Mouse (Mus musculus) left cerebral cortex, postnatal 36 days (tissue): ENCODE data around the gene Btbd9. TPM values are rescaled to one million over a fixed set of nuclear protein-coding genes. Genes with fewer than 3 reads are reported as not detected.

Source experiments
- DNase-seq, 2 experiments: peaks; one replicate each; pipeline ENCODE4 v3.0.0; 2021 to 2022; ENCODE audit warnings: low spot score in 2 of 2, mixed read lengths in 1 of 2
- intact Hi-C: fragments of 180-260 bp; cut with DNase I; formaldehyde crosslinking; loops from one replicate; pipeline ENCODE4 v1.15.1; 2025
- total RNA-seq, 2 experiments: library from RNA; stranded (reverse); gene quantifications; 2 replicates each; pipeline ENCODE4 v1.2.3; 2021

Btbd9 gene
- total RNA-seq, 2 experiments from 2014 or later, result 80.5 to 105 TPM

GRCm38 (mm10) chr17:30495154-30495553, 81.1 kb downstream of the Btbd9 start:
- intact Hi-C loops, result loop anchor here (5.0 kb wide), 1 partner anchor 33 kb away; no protein-coding TSS in a partner anchor
- no peak for DNase-seq

DNA sequence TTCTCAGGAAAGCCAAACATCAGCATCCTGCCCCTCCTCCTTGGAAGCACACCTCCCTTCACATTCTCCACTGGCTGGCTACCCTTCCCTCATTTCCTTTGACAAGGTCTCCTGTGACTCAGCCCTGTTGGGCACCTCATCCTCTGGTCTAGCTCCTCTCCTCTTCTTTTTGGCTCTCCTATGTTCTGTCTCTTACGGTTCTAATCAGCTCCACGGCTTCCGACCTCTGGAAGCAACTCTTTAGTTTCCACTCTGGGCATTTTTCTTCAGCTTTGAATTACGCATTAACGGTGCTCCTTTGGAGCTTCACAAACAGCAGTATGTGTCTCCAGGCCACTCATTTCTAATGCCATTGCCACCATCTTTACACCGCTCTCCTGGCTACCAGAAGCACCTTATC, 82.8 kb downstream of the Btbd9 start:
- DNase-seq, result no peak
- intact Hi-C loops, result no loop called here

- intact Hi-C loops, result no loop called here
- DNase-seq, result no peak
Observed at GRCm38 (mm10) chr17:30492191-30492590, 84.1 kb downstream of the Btbd9 start.

- intact Hi-C loops, result no loop called here
- DNase-seq, result no peak
Observed at GRCm38 (mm10) chr17:30491601-30492000, 84.7 kb downstream of the Btbd9 start.

DNA sequence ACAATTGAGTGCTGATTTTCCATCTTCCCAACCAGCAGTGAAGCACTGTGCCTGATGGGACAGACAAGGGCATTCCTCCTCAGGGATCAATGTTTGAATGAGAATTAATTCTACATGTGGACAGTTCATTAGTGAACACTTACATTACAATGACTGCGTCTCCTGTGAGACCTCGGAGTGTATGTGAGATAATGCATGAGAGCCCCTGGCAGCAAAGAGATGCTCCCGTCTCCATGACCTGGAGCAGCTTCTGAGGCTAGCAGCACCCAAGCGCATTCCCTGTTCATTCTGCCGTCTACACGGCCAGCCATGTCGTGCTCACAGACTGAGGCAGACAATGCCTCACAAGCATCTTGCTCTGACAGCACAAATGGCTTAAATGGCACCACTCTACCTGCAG, 85.7 kb downstream of the Btbd9 start:
- intact Hi-C loops, result no loop called here
- DNase-seq, result no peak

- intact Hi-C loops, result no loop called here
- DNase-seq, result no peak
Observed at GRCm38 (mm10) chr17:30490086-30490485, 86.2 kb downstream of the Btbd9 start.

GRCm38 (mm10) chr17:30489629-30490028, 86.7 kb downstream of the Btbd9 start:
- DNase-seq, result no peak
- intact Hi-C loops, result no loop called here

- intact Hi-C loops, result no loop called here
- no peak for DNase-seq
Observed at GRCm38 (mm10) chr17:30487695-30488094, 88.6 kb downstream of the Btbd9 start.

GRCm38 (mm10) chr17:30485067-30485854, 91.0 kb downstream of the Btbd9 start:
- intact Hi-C loops, result no loop called here
- DNase-seq, result no peak

GRCm38 (mm10) chr17:30484446-30485066, 91.7 kb downstream of the Btbd9 start:
- DNase-seq, result no peak
- intact Hi-C loops, result no loop called here

- intact Hi-C loops, result no loop called here
- no peak for DNase-seq
Observed at GRCm38 (mm10) chr17:30481766-30482165, 94.5 kb downstream of the Btbd9 start.

GRCm38 (mm10) chr17:30481341-30481740, 94.9 kb downstream of the Btbd9 start:
- intact Hi-C loops, result no loop called here
- DNase-seq, result no peak

- DNase-seq, result no peak
- intact Hi-C loops, result no loop called here
Observed at GRCm38 (mm10) chr17:30480381-30480780, 95.9 kb downstream of the Btbd9 start.

DNA sequence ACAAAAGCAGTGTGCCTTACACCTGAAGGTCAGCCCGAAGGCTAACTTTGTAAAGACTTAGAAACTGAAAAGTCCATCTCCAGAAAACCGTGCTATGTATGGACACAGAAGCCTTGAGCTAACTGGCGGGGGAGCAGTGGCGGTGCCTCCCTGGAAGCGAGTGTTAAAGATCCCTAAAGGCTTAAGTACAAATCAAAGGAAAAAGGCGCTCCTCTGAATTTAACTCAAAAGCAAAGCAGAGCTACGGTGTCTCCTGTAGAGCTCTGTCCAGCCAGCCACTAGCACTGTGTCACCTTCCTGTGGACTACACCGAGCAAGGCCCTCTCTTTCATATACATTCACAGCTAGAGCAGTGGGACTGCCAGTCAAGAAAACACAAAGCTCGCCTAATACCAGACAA, 98.1 kb downstream of the Btbd9 start:
- DNase-seq, result no peak

GRCm38 (mm10) chr17:30474561-30474960, 101.7 kb downstream of the Btbd9 start:
- DNase-seq, result no peak
- intact Hi-C loops, result loop anchor here (5.0 kb wide), 2 partner anchors 33 to 103 kb away; partner anchors contain the start of gene Btbd9

More for the DNA sequence above, 98.1 kb downstream of the Btbd9 start:
- intact Hi-C loops, result no loop called here

- intact Hi-C loops, result loop anchor here (5.0 kb wide), 2 partner anchors 35 to 105 kb away; partner anchors contain the start of gene Btbd9
- DNase-seq, result no peak
Observed at GRCm38 (mm10) chr17:30472776-30473175, 103.5 kb downstream of the Btbd9 start.

- intact Hi-C loops, result loop anchor here (5.0 kb wide), 2 partner anchors 36 to 106 kb away; partner anchors contain the start of gene Btbd9
- DNase-seq, result peak; percentile 56 to 60
Observed at GRCm38 (mm10) chr17:30471512-30471911, 104.8 kb downstream of the Btbd9 start.

- DNase-seq, result no peak
- intact Hi-C loops, result loop anchor here (5.0 kb wide), 2 partner anchors 37 to 107 kb away; partner anchors contain the start of gene Btbd9
Observed at GRCm38 (mm10) chr17:30470790-30471189, 105.5 kb downstream of the Btbd9 start.

GRCm38 (mm10) chr17:30470286-30470685, 106.0 kb downstream of the Btbd9 start:
- DNase-seq, result no peak
- intact Hi-C loops, result loop anchor here (5.0 kb wide), 2 partner anchors 37 to 107 kb away; partner anchors contain the start of gene Btbd9

DNA sequence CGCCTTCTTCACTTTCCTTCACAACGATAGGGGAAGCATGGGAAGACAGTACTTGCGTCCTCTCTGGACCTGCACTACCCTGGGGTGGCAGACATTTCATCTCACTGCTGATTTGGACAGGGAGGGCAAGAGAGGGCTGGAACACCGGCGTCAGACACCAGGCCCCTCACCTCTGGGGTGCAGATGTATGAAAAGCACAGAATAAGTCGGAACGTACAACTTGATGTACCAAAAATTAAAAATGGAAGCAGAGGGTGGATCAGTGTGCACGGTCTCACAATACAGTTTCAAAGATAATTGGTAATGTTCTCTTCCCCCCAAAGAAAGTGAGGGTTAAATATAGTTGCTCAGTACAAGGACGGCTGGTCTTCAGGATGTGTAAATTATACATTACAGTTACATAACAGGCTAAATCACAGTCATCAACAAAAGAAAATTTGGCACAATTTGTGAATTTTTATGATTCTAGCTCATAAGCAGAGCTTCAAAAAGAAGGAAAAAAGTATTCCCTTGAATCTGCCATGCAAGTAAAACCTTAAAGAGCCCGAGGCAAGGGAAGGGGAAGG, 106.7 kb downstream of the Btbd9 start:
- DNase-seq, result peak; percentile 52 to 57
- intact Hi-C loops, result loop anchor here (5.0 kb wide), 2 partner anchors 38 to 108 kb away; partner anchors contain the start of gene Btbd9
